Mouse (Mus musculus): ENCODE data around the gene Ets2. TPM values are rescaled to one million over a fixed set of nuclear protein-coding genes. Genes with fewer than 3 reads are reported as not detected.

Gene Ets2
- polyA plus RNA-seq, 1 experiment from 2014 or later, result 117 TPM

GRCm38 (mm10) chr16:95741358-95741757, 39.5 kb downstream of the Ets2 start:
- Histone ChIP-seq H3K27ac (no peak overlapping the region), H3K9me3 (no peaks in the 10 kb centered on the region), H3K36me3 (no peaks in the 10 kb centered on the region), H3K4me1 (peaks cover 23% of the 10 kb centered on the region), H3K4me2 (replicated peaks) (no peak overlapping the region), H3K4me3 (no peak overlapping the region), H3K27me3 (no peaks in the 10 kb centered on the region), H3K9ac (no peak overlapping the region)
- no peak for ATAC-seq (ENCODE audit: low FRiP score, low read depth)
- 68% methylated on average over 11 of the region's 11 CpGs for WGBS

- no peak for ATAC-seq (ENCODE audit: low FRiP score, low read depth)
- H3K4me3 ChIP-seq, result no peak overlapping the region
- no peak overlapping the region for H3K9ac ChIP-seq
- no peak overlapping the region for H3K27ac ChIP-seq
- no peaks in the 10 kb centered on the region for H3K9me3 ChIP-seq
- H3K27me3 ChIP-seq, result no peaks in the 10 kb centered on the region
- H3K4me1 ChIP-seq, result peaks cover 23% of the 10 kb centered on the region
- no peaks in the 10 kb centered on the region for H3K36me3 ChIP-seq
- H3K4me2 ChIP-seq (replicated peaks), result no peak overlapping the region
- WGBS, result 77% methylated on average over 10 of the region's 10 CpGs
These were observed 40.3 kb downstream of the Ets2 start for GRCm38 (mm10) chr16:95741915-95742739.

- no peaks in the 10 kb centered on the region for H3K27me3 ChIP-seq
- H3K36me3 ChIP-seq, result no peaks in the 10 kb centered on the region
- no peak overlapping the region for H3K4me3 ChIP-seq
- peaks cover 23% of the 10 kb centered on the region for H3K4me1 ChIP-seq
- no peaks in the 10 kb centered on the region; the same call in 1 of the 2 replicates for H3K9me3 ChIP-seq
- H3K27ac ChIP-seq, result no peak overlapping the region
- WGBS, result 28% methylated on average over 6 of the region's 6 CpGs
- no peak overlapping the region for H3K4me2 ChIP-seq (replicated peaks)
- ATAC-seq (ENCODE audit: low FRiP score, low read depth), result no peak
- H3K9ac ChIP-seq, result no peak overlapping the region
These were observed 40.8 kb downstream of the Ets2 start for GRCm38 (mm10) chr16:95742740-95743030.

- no peak for ATAC-seq (ENCODE audit: low FRiP score, low read depth)
- H3K9me3 ChIP-seq, result no peaks in the 10 kb centered on the region; the same call in 1 of the 2 replicates
- no peaks in the 10 kb centered on the region for H3K36me3 ChIP-seq
- no peak overlapping the region for H3K9ac ChIP-seq
- WGBS, result 85% methylated on average over 4 of the region's 4 CpGs
- peaks cover 23% of the 10 kb centered on the region for H3K4me1 ChIP-seq
- H3K4me2 ChIP-seq (replicated peaks), result no peak overlapping the region
- H3K27me3 ChIP-seq, result no peaks in the 10 kb centered on the region
- H3K4me3 ChIP-seq, result no peak overlapping the region
- H3K27ac ChIP-seq, result no peak overlapping the region
These were observed 41.2 kb downstream of the Ets2 start for GRCm38 (mm10) chr16:95743104-95743503.

- H3K9me3 ChIP-seq, result no peaks in the 10 kb centered on the region; the same call in 1 of the 2 replicates
- 55% methylated on average over 8 of the region's 8 CpGs for WGBS
- ATAC-seq (ENCODE audit: low FRiP score, low read depth), result no peak
- no peaks in the 10 kb centered on the region for H3K36me3 ChIP-seq
- H3K27ac ChIP-seq, result no peak overlapping the region
- no peaks in the 10 kb centered on the region for H3K27me3 ChIP-seq
- no peak overlapping the region for H3K4me2 ChIP-seq (replicated peaks)
- peaks cover 33% of the 10 kb centered on the region for H3K4me1 ChIP-seq
- H3K9ac ChIP-seq, result no peak overlapping the region
- no peak overlapping the region for H3K4me3 ChIP-seq
These were observed 42.9 kb downstream of the Ets2 start for GRCm38 (mm10) chr16:95744771-95745170.

- Histone ChIP-seq H3K27me3 (no peaks in the 10 kb centered on the region), H3K36me3 (no peaks in the 10 kb centered on the region), H3K4me1 (peaks cover 40% of the 10 kb centered on the region), H3K9ac (no peak overlapping the region), H3K4me3 (no peak overlapping the region), H3K27ac (no peak overlapping the region), H3K4me2 (replicated peaks) (no peak overlapping the region), H3K9me3 (no peaks in the 10 kb centered on the region; the same call in 1 of the 2 replicates)
- no peak for ATAC-seq (ENCODE audit: low FRiP score, low read depth)
- 81% methylated on average over 3 of the region's 3 CpGs for WGBS
These were observed 43.8 kb downstream of the Ets2 start for GRCm38 (mm10) chr16:95745685-95746084.

- H3K9me3 ChIP-seq, result no peaks in the 10 kb centered on the region; the same call in 1 of the 2 replicates
- no peaks in the 10 kb centered on the region for H3K36me3 ChIP-seq
- no peak overlapping the region for H3K4me2 ChIP-seq (replicated peaks)
- no peak for ATAC-seq (ENCODE audit: low FRiP score, low read depth)
- no peak overlapping the region for H3K27ac ChIP-seq
- H3K4me1 ChIP-seq, result peaks cover 37% of the 10 kb centered on the region
- H3K9ac ChIP-seq, result no peak overlapping the region
- WGBS, result 83% methylated on average over 2 of the region's 2 CpGs
- no peak overlapping the region for H3K4me3 ChIP-seq
- H3K27me3 ChIP-seq, result no peaks in the 10 kb centered on the region
These were observed 44.7 kb downstream of the Ets2 start for GRCm38 (mm10) chr16:95746565-95746964.

- no peak overlapping the region for H3K9ac ChIP-seq
- peaks cover 45% of the 10 kb centered on the region for H3K4me1 ChIP-seq
- WGBS, result 58% methylated on average over 12 of the region's 12 CpGs
- H3K27ac ChIP-seq, result peak overlapping the region; percentile 11; the same call in 1 of the 2 replicates
- no peak overlapping the region for H3K4me3 ChIP-seq
- no peaks in the 10 kb centered on the region for H3K27me3 ChIP-seq
- H3K9me3 ChIP-seq, result no peaks in the 10 kb centered on the region; the same call in 1 of the 2 replicates
- no peaks in the 10 kb centered on the region for H3K36me3 ChIP-seq
- H3K4me2 ChIP-seq (replicated peaks), result no peak overlapping the region
- ATAC-seq (ENCODE audit: low FRiP score, low read depth), result no peak
These were observed 47.6 kb downstream of the Ets2 start for GRCm38 (mm10) chr16:95749291-95750103.

- ATAC-seq (ENCODE audit: low FRiP score, low read depth), result no peak
- WGBS, result 90% methylated on average over 6 of the region's 6 CpGs
- Histone ChIP-seq H3K36me3 (no peaks in the 10 kb centered on the region), H3K27me3 (no peaks in the 10 kb centered on the region), H3K4me3 (no peak overlapping the region), H3K9me3 (no peaks in the 10 kb centered on the region; the same call in 1 of the 2 replicates), H3K4me1 (peaks cover 47% of the 10 kb centered on the region), H3K9ac (no peak overlapping the region), H3K27ac (no peak overlapping the region), H3K4me2 (replicated peaks) (no peak overlapping the region)
These were observed 48.3 kb downstream of the Ets2 start for GRCm38 (mm10) chr16:95750211-95750629.

GRCm38 (mm10) chr16:95752502-95752901, 50.6 kb downstream of the Ets2 start:
- H3K4me2 ChIP-seq (replicated peaks), result no peak overlapping the region
- 57% methylated on average over 9 of the region's 9 CpGs for WGBS
- H3K4me3 ChIP-seq, result no peak overlapping the region
- H3K9me3 ChIP-seq, result no peaks in the 10 kb centered on the region; the same call in 1 of the 2 replicates
- 0 out of 2 replicates have a peak overlapping the region, but pooled peaks have one; percentile 61 for H3K27ac ChIP-seq
- ATAC-seq (ENCODE audit: low FRiP score, low read depth), result no peak
- no peaks in the 10 kb centered on the region for H3K27me3 ChIP-seq
- H3K36me3 ChIP-seq, result no peaks in the 10 kb centered on the region
- H3K4me1 ChIP-seq, result peaks cover 44% of the 10 kb centered on the region
- no peak overlapping the region for H3K9ac ChIP-seq

- peaks cover 43% of the 10 kb centered on the region for H3K4me1 ChIP-seq
- no peaks in the 10 kb centered on the region for H3K9me3 ChIP-seq
- no peaks in the 10 kb centered on the region for H3K36me3 ChIP-seq
- H3K27me3 ChIP-seq, result no peaks in the 10 kb centered on the region
- no peak for ATAC-seq (ENCODE audit: low FRiP score, low read depth)
- H3K9ac ChIP-seq, result no peak overlapping the region
- H3K4me2 ChIP-seq (replicated peaks), result 0 out of 2 replicates have a peak overlapping the region, but pooled peaks have one; percentile 14
- 28% methylated on average over 7 of the region's 7 CpGs for WGBS
- H3K4me3 ChIP-seq, result no peak overlapping the region
- peak overlapping the region; percentile 61; the same call in 1 of the 2 replicates for H3K27ac ChIP-seq
These were observed 51.4 kb downstream of the Ets2 start for GRCm38 (mm10) chr16:95753295-95753694.

Data from limb, embryonic 13.5 days (tissue).